Mouse (Mus musculus): Measurements from ENCODE around the gene Srsf6.

DNA sequence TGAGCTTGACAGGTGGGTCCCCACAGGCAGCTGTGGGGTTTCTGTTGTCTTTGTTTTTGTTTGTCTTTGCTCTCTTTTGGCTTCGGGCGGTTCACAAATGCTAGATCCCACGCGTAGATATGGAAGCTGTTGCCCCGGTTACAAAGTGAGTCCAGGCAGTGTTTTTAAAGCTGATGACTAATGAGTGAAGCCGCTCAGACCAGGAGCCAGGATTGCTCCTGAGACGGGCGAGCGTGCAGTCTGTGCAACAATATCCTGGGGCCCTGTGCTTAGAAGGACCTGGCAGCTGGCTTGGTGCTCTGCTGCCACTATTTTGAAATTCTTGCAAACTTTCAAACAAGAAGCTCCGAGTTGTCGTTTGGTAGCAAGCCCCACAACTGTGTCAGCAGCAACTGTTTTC is 42.3 kb downstream of the Srsf6 start:
- no peak for TF ChIP-seq POLR2A (IDR thresholded peaks at IDR 0.05; ENCODE audit: low read depth, low read length)
- no peak for TF ChIP-seq CTCF (conservative IDR thresholded peaks at IDR 0.05; ENCODE audit: insufficient read depth, insufficient read length, low read depth, low read length)

All from kidney, adult 2 months (tissue).